Mouse (Mus musculus) liver, embryonic 14.5 days (tissue): ENCODE data around the gene Tbc1d21.

Experiments used
- CTCF ChIP-seq: IDR thresholded peaks from 2 replicates; pipeline ENCODE4 v1.5.1; 2016; ENCODE audit warnings: antibody characterized with exemption, low read depth, control low read depth
- EP300 ChIP-seq: IDR thresholded peaks from 2 replicates; pipeline ENCODE4 v1.6.1; 2016; ENCODE audit warnings: antibody characterized with exemption, low read depth

DNA sequence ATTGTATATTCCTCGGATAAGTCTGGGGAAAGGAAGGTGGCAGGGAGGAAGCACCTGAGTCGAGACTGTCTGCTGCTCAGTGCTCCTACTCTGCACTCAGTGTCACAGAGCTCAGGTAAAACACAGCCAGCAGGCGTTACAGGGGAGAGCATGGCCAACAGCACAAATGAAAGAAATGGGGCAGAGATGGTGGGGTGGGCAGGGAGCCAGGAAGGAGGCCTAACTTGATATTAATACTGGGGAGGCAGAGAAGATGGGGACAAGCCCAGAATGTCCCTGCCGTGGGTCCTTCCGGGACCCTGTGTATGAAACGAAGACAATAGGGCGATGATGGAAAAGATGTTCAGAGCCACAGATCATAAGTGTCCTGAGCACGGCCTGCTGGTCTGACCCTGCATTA, 24.4 kb upstream of the Tbc1d21 start:
- TF ChIP-seq CTCF (no peak), EP300 (no peak)
